Comparison of ENCODE assay signal across 32 mouse cellular contexts in genomic region chr4:123295026-123295425, GRCm38 (mm10). TPM values are rescaled to one million over a fixed set of nuclear protein-coding genes. Genes with fewer than 3 reads are reported as not detected.
"Had no signal": no experiment of that assay in that cellular context is flagged by ENCODE, and none has a peak within 500 bp of the region (broad histone marks: within the 10 kb centered on the region; RNA-seq: fewer than 3 reads in every experiment).

No protein-coding gene starts in this region.

RNA-seq across cellular contexts. Expression of gene Oxct2a, which starts 28.4 kb away (rescaled TPM):
- total RNA-seq: left cerebral cortex, postnatal 10 days; left cerebral cortex, postnatal 14 days; left cerebral cortex, postnatal 25 days; left cerebral cortex, postnatal 36 days; liver, adult 2 months; megakaryocyte progenitor cell, adult 5-6 weeks; megakaryocyte, adult 5-6 weeks; megakaryocyte-erythroid progenitor cell, adult 5-6 weeks; midbrain, postnatal 0 days; monocyte, adult 5-6 weeks had no signal
- polyA plus RNA-seq: limb, embryonic 10.5 days; limb, embryonic 11.5 days; limb, embryonic 12.5 days; limb, embryonic 13.5 days; liver, adult 2 months; liver, embryonic 15.5 days; liver, embryonic 16.5 days; liver, postnatal 0 days; lung, adult 2 months; lung, embryonic 14.5 days; lung, embryonic 15.5 days; lung, embryonic 16.5 days; lung, postnatal 0 days; macrophage; midbrain, embryonic 10.5 days; midbrain, embryonic 11.5 days; midbrain, embryonic 12.5 days; midbrain, embryonic 13.5 days; midbrain, embryonic 14.5 days; midbrain, embryonic 16.5 days; neural tube, embryonic 11.5 days; neural tube, embryonic 12.5 days had no signal

RNA-seq across cellular contexts. Expression of gene Bmp8a, which starts 48.0 kb away (rescaled TPM):
- total RNA-seq: liver, adult 2 months; megakaryocyte, adult 5-6 weeks; megakaryocyte-erythroid progenitor cell, adult 5-6 weeks; monocyte, adult 5-6 weeks had no signal
- polyA plus RNA-seq: liver, adult 2 months; macrophage; midbrain, embryonic 15.5 days had no signal
